Mouse (Mus musculus): ENCODE data around the gene Eid2. TPM values are rescaled to one million over a fixed set of nuclear protein-coding genes. Genes with fewer than 3 reads are reported as not detected.

Gene Eid2
- total and polyA plus RNA-seq, 3 experiments, result not detected

- in situ Hi-C loops (cut with MboI; ENCODE audit: low pct_ligation_motif_present, low pct_unique_long_range_greater_than_20kb, low sequenced_read_pairs), result no loop called here
- Histone ChIP-seq H3K36me3 (replicated peaks in 1 of 2; ENCODE audit: control insufficient read depth in 1 of 2, insufficient read depth in 1 of 2, low read length in 1 of 2) (no peaks in the 10 kb centered on the region), H3K79me2 (replicated peaks; ENCODE audit: control insufficient read depth, extremely low read depth, insufficient read depth, poor library complexity, severe bottlenecking) (no peaks in the 10 kb centered on the region), H3K27me3 (replicated peaks) (no peaks in the 10 kb centered on the region), H3K4me3 (replicated peaks in 1 of 3; ENCODE audit: low read depth in 2 of 3, low read length in 2 of 3, poor library complexity in 1 of 3) (peak overlapping the region in 1 of 3 experiments; percentile 48), H3K9me3 (replicated peaks; ENCODE audit: low read length) (no peaks in the 10 kb centered on the region), H3K4me2 (ENCODE audit: insufficient read depth, low read depth, poor library complexity, severe bottlenecking) (no peak overlapping the region), H3K9ac (ENCODE audit: insufficient read depth, low read depth) (no peak overlapping the region), H3K4me1 (ENCODE audit: control insufficient read depth in 1 of 2, insufficient read depth in 2 of 2) (peaks cover 3 to 4% of the 10 kb centered on the region in 2 experiments; a peak in 2 of 4 replicates), H3K27ac (ENCODE audit: insufficient read depth, low read depth) (no peak overlapping the region)
- dilution Hi-C loops (cut with MboI; ENCODE audit: extremely low pct_ligation_motif_present, extremely low pct_unique_long_range_greater_than_20kb, low sequenced_read_pairs), result no loop called here
- TF ChIP-seq NRF1 (IDR thresholded peaks at IDR 0.05; ENCODE audit: low read depth, low read length), result peak; percentile 73
- TF ChIP-seq KAT2A (IDR thresholded peaks at IDR 0.05; ENCODE audit: insufficient replicate concordance, low read length), result no peak
- no peak for TF ChIP-seq IRF4 (IDR thresholded peaks at IDR 0.05; ENCODE audit: low read depth, low read length)
- TF ChIP-seq BHLHE40 (IDR thresholded peaks at IDR 0.05; ENCODE audit: low read depth, low read length), result 0 out of 2 replicates have a peak, but pooled peaks have one; percentile 11
- no peak for TF ChIP-seq ETS1 (conservative IDR thresholded peaks at IDR 0.05; ENCODE audit: low read depth, low read length)
- TF ChIP-seq RAD21 (IDR thresholded peaks at IDR 0.05; ENCODE audit: low read depth, low read length), result no peak
- no peak for TF ChIP-seq MXI1 (IDR thresholded peaks at IDR 0.05; ENCODE audit: low read depth, low read length)
- TF ChIP-seq RCOR1 (conservative IDR thresholded peaks at IDR 0.05; ENCODE audit: low read depth, low read length), result no peak
- no peak for TF ChIP-seq ZKSCAN1 (IDR thresholded peaks at IDR 0.05; ENCODE audit: borderline replicate concordance, low read depth, low read length)
- TF ChIP-seq JUND (conservative IDR thresholded peaks at IDR 0.05; ENCODE audit: low read depth, low read length), result no peak
- no peak for TF ChIP-seq ZMIZ1 (IDR thresholded peaks at IDR 0.05; ENCODE audit: low read depth, low read length)
- DNase-seq (ENCODE audit: extremely low read depth), result no peak
Observed at GRCm38 (mm10) chr7:28294481-28294880, 26.8 kb downstream of the Eid2 start.

- Histone ChIP-seq H3K4me2 (ENCODE audit: insufficient read depth, low read depth, poor library complexity, severe bottlenecking) (no peak overlapping the region), H3K79me2 (replicated peaks; ENCODE audit: control insufficient read depth, extremely low read depth, insufficient read depth, poor library complexity, severe bottlenecking) (no peaks in the 10 kb centered on the region), H3K9me3 (replicated peaks; ENCODE audit: low read length) (no peaks in the 10 kb centered on the region), H3K27me3 (replicated peaks) (no peaks in the 10 kb centered on the region), H3K4me1 (ENCODE audit: control insufficient read depth in 1 of 2, insufficient read depth in 2 of 2) (peaks cover 10 to 23% of the 10 kb centered on the region in 2 experiments), H3K27ac (ENCODE audit: insufficient read depth, low read depth) (no peak overlapping the region), H3K9ac (ENCODE audit: insufficient read depth, low read depth) (no peak overlapping the region), H3K4me3 (replicated peaks in 1 of 3; ENCODE audit: low read depth in 2 of 3, low read length in 2 of 3, poor library complexity in 1 of 3) (no peak overlapping the region), H3K36me3 (replicated peaks in 1 of 2; ENCODE audit: control insufficient read depth in 1 of 2, insufficient read depth in 1 of 2, low read length in 1 of 2) (peaks cover 0 to 5% of the 10 kb centered on the region in 2 experiments)
- TF ChIP-seq MAX (IDR thresholded peaks at IDR 0.05; ENCODE audit: low read length), result peak; percentile 61; the same call in 1 of the 2 replicates
- TF ChIP-seq GABPA (IDR thresholded peaks at IDR 0.05; ENCODE audit: insufficient replicate concordance, low read depth, low read length), result no peak
- TF ChIP-seq SIN3A (IDR thresholded peaks at IDR 0.05; ENCODE audit: low read length), result no peak
- peak; percentile 53; the same call in 1 of the 2 replicates for TF ChIP-seq ETS1 (conservative IDR thresholded peaks at IDR 0.05; ENCODE audit: low read depth, low read length)
- no peak for TF ChIP-seq CHD1 (IDR thresholded peaks at IDR 0.05; ENCODE audit: low read depth, low read length)
- peak; percentile 83 for TF ChIP-seq BHLHE40 (IDR thresholded peaks at IDR 0.05; ENCODE audit: low read depth, low read length)
- TF ChIP-seq RAD21 (IDR thresholded peaks at IDR 0.05; ENCODE audit: low read depth, low read length), result peak; percentile 75
- no peak for TF ChIP-seq TCF12 (IDR thresholded peaks at IDR 0.05; ENCODE audit: low read depth, low read length)
- peak; percentile 49 for TF ChIP-seq SMC3 (IDR thresholded peaks at IDR 0.05; ENCODE audit: low read depth, low read length)
- TF ChIP-seq RCOR1 (conservative IDR thresholded peaks at IDR 0.05; ENCODE audit: low read depth, low read length), result no peak
- peak; percentile 12 to 72; a peak in 3 of 4 replicates for TF ChIP-seq CTCF (conservative IDR thresholded peaks at IDR 0.05 in 1 of 2, IDR thresholded peaks at IDR 0.05 in 1 of 2; ENCODE audit: low read depth in 2 of 2, low read length in 2 of 2)
- TF ChIP-seq MYC (IDR thresholded peaks at IDR 0.05; ENCODE audit: low read depth, low read length), result no peak
- TF ChIP-seq NRF1 (IDR thresholded peaks at IDR 0.05; ENCODE audit: low read depth, low read length), result peak; percentile 41; the same call in 1 of the 2 replicates
- peak; percentile 22; the same call in 1 of the 2 replicates for TF ChIP-seq MXI1 (IDR thresholded peaks at IDR 0.05; ENCODE audit: low read depth, low read length)
- TF ChIP-seq USF1 (IDR thresholded peaks at IDR 0.05; ENCODE audit: low read depth, low read length), result no peak
- DNase-seq (ENCODE audit: extremely low read depth), result peak; percentile 67
- in situ Hi-C loops (cut with MboI; ENCODE audit: low pct_ligation_motif_present, low pct_unique_long_range_greater_than_20kb, low sequenced_read_pairs) (no loop called here), dilution Hi-C loops (cut with MboI; ENCODE audit: extremely low pct_ligation_motif_present, extremely low pct_unique_long_range_greater_than_20kb, low sequenced_read_pairs) (no loop called here)
Observed at GRCm38 (mm10) chr7:28298837-28299625, 31.4 kb downstream of the Eid2 start.

All from CH12.LX (cell line).